Mouse (Mus musculus) cerebellum, adult 2 months (tissue): Measurements from ENCODE around the gene Cdc42bpb. TPM values are rescaled to one million over a fixed set of nuclear protein-coding genes. Genes with fewer than 3 reads are reported as not detected.

Source experiments
- DNase-seq, 2 experiments: peaks; one replicate each; pipeline ENCODE4 v3.0.0; 2021
- H3K27ac ChIP-seq: fragments of 200-500 bp; 2 replicates; pipeline ENCODE4 v1.5.1; 2012; ENCODE audit warnings: low read length, control low read depth, inconsistent platforms; ENCODE audit not compliant: insufficient read depth
- H3K27me3 ChIP-seq: fragments of 200-500 bp; 2 replicates; pipeline ENCODE4 v1.6.1; 2012; ENCODE audit warnings: inconsistent platforms, mild to moderate bottlenecking, low read length, moderate library complexity; ENCODE audit not compliant: control insufficient read depth, insufficient read depth
- H3K4me1 ChIP-seq: fragments of 200-500 bp; 2 replicates; pipeline ENCODE4 v1.6.1; 2011; ENCODE audit warnings: low read length; ENCODE audit not compliant: control insufficient read depth, insufficient read depth
- H3K4me3 ChIP-seq: fragments of 200-500 bp; replicated peaks from 2 replicates; pipeline ENCODE3; 2011; ENCODE audit warnings: mild to moderate bottlenecking, low read depth, low read length, control low read depth; ENCODE audit not compliant: insufficient read depth
- CTCF ChIP-seq: fragments of 200-500 bp; IDR thresholded peaks from 2 replicates; pipeline ENCODE4 v1.5.1; 2011; ENCODE audit warnings: low read depth, mild to moderate bottlenecking, control low read depth, low read length, moderate library complexity, borderline replicate concordance; ENCODE audit not compliant: insufficient read depth
- POLR2A ChIP-seq: fragments of 200-500 bp; IDR thresholded peaks from 2 replicates; pipeline ENCODE4 v1.6.1; 2011; ENCODE audit warnings: low read length, control low read depth, borderline replicate concordance; ENCODE audit not compliant: insufficient read depth
- WGBS: fragments of 180-500 bp; shearing (Covaris S2); methylation state at CpG from one replicate; pipeline ENCODE4 v1.1.7; 2018; 5-methylcytosine and 5-hydroxymethylcytosine counted together
- polyA plus RNA-seq: library from polyadenylated mRNA; depleted of rRNA; stranded (reverse); fragments of >200 nt; gene quantifications from 2 replicates; pipeline ENCODE4 v1.2.3, GENCODE M21; 2012

Gene Cdc42bpb
- polyA plus RNA-seq, 1 experiment, result 176 TPM

DNA sequence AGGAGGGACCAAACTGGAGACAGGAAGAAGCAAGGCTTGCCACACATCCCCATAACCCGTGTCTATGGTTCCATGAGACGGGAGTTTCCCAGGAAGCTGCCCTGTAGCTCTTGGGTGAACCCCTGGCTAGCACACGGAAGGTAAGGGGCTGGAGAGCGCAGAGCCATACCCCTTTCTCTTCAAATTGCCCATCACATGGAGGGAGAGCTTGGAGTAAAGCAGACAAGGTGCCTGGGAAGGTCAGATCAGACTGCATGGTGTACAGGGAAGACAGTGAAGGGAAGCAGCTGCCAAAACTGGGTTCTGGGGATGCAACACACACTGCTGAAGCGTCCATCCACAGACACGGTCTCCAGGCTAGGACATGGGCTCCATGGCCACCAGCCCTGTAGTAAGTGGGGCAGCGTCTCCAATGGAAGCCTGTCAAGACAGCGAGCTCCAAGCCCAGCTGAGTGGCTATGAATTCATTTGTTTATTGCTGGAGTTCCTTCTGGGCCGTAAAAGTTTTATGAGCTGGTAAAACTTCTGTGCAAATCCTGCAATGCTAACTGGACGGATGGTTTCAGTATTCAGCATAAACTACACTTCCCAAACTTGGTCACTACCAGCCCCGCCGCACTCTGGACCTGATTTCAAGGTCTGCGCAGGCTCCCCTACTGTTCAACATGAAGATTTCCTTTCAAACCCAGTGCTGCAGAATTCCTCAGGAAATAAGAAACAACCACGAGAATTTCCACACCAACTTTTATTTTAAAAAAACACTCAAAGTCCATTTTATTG lies 16.0 kb downstream of the Cdc42bpb start:
- no peak overlapping the region for H3K27ac ChIP-seq
- TF ChIP-seq CTCF (no peak), POLR2A (no peak)
- no peaks in the 10 kb centered on the region for H3K27me3 ChIP-seq
- H3K4me3 ChIP-seq, result peak overlapping the region; percentile 31
- DNase-seq, result no peak
- peaks cover 41% of the 10 kb centered on the region for H3K4me1 ChIP-seq
- WGBS, result 65% methylated on average over 14 of the region's 14 CpGs

DNA sequence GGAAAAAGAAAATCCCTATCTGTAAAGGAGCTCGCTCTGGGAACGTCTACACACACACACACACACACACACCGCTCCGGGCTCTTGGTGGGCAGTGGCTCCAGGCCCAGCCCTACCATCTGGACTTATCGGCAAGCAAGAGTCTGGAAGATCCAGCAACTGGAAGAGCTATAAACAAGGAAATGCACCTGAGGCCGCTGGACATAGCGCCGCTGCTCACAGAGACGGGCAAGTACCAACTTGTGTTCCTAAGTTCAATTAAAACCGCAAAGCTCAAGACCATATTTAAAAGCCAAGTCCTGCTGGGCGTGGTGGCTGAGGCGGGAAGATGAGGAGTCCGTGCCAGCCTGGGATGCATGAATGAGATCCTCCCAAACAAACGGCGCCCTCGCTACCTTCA lies 16.8 kb downstream of the Cdc42bpb start:
- Histone ChIP-seq H3K27ac (no peak overlapping the region), H3K4me1 (peaks cover 49% of the 10 kb centered on the region), H3K27me3 (no peaks in the 10 kb centered on the region), H3K4me3 (peak overlapping the region; percentile 31)
- DNase-seq, result peak; percentile 73 to 77
- WGBS, result 11% methylated on average over 16 of the region's 16 CpGs
- no peak for TF ChIP-seq CTCF
- TF ChIP-seq POLR2A, result no peak

DNA sequence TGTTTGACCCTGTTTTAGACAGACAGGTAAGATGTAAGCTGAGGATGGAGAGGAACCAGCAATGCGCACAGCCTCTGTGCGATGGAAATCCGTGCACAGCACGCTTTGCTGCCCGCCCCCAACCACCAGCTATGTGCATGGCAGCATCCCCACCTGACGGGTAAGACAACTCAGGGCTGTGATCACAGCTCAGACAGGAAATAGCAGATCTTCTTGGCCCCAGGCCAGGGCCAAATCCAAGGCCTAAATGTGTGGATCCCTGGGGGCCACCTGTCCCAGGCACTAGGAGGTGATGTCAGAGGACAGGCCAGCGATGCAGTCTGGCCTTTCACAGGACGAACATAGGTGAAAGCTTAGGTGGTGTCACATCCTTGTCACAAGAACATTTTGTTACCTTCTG lies 21.3 kb downstream of the Cdc42bpb start:
- 0 out of 2 replicates have a peak overlapping the region, but pooled peaks have one; percentile 10 for H3K27ac ChIP-seq
- WGBS, result 42% methylated on average over 8 of the region's 8 CpGs
- H3K4me1 ChIP-seq, result peaks cover 50% of the 10 kb centered on the region
- no peak overlapping the region for H3K4me3 ChIP-seq
- TF ChIP-seq CTCF (no peak), POLR2A (no peak)
- H3K27me3 ChIP-seq, result no peaks in the 10 kb centered on the region
- DNase-seq, result peak; percentile 58 to 61

DNA sequence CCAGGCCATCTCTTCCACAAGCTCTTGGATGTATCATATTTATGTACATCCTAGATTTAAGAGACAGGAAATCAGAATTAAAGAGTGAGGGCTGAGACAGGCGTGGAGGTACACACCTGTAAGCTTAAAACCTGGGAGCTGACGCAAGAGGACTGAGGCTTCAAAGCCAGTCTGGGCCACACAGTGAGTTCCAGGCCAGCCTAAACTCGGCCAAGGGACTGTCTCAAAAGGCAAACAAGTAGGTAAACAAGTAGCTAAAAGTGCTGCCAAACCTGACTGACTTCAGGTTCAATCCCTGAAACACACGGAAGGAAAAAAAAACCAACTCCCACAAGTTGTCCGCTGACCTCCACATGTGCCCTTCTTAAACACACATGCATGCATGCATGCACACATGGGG lies 23.4 kb downstream of the Cdc42bpb start:
- 71% methylated on average over 5 of the region's 5 CpGs for WGBS
- peaks cover 37% of the 10 kb centered on the region for H3K4me1 ChIP-seq
- no peak overlapping the region for H3K27ac ChIP-seq
- TF ChIP-seq POLR2A, result no peak
- TF ChIP-seq CTCF, result no peak
- no peaks in the 10 kb centered on the region for H3K27me3 ChIP-seq
- no peak overlapping the region for H3K4me3 ChIP-seq
- DNase-seq, result no peak

DNA sequence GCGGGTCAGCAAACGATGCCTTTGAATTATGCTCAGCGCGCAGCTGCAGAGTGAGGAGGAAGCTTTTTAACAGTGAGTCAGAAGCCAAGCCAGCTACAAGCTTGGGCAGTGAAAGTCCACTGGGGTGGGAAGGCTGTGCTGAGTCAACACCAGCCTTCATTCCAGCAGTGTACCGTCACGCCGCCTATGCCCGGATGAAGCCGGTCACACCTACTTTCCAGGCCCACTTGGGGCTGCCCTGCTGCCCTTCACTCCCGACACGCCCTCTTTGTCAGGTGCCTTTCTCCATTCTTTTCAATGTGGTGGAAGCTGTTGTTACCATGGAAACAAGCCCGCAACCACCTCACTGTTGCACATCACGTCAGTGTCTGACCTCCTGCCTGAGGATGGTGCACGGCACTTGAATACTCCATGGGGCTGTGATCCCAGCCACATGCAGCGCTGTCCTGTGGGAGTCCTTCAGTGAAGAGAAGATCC lies 24.0 kb downstream of the Cdc42bpb start:
- Histone ChIP-seq H3K27me3 (no peaks in the 10 kb centered on the region), H3K27ac (no peak overlapping the region), H3K4me3 (no peak overlapping the region), H3K4me1 (peaks cover 43% of the 10 kb centered on the region)
- WGBS, result 38% methylated on average over 15 of the region's 15 CpGs
- TF ChIP-seq POLR2A (no peak), CTCF (no peak)
- peak; percentile 41 to 44 for DNase-seq

DNA sequence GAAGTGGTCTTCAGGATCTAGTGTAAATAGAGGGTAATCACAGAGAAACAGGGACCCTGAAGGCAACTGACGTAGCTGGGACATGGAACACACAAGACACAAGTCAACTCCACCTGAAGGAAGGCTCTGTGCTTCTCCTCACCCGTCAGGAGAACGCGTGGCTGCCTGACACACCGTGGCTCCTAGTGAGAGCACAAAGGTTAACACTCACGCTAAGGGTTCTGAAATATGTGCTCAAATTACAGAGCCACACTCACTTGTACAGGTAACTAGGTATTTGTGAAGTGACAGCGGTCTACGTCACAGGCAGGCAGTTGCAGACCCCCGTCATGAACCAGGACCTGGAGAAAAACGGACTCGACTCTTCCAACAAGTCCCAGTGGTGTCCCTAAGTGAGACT lies 24.5 kb downstream of the Cdc42bpb start:
- H3K4me3 ChIP-seq, result no peak overlapping the region
- no peaks in the 10 kb centered on the region for H3K27me3 ChIP-seq
- peaks cover 46% of the 10 kb centered on the region for H3K4me1 ChIP-seq
- TF ChIP-seq POLR2A (no peak), CTCF (no peak)
- no peak for DNase-seq
- WGBS, result 88% methylated on average over 11 of the region's 11 CpGs
- no peak overlapping the region for H3K27ac ChIP-seq

DNA sequence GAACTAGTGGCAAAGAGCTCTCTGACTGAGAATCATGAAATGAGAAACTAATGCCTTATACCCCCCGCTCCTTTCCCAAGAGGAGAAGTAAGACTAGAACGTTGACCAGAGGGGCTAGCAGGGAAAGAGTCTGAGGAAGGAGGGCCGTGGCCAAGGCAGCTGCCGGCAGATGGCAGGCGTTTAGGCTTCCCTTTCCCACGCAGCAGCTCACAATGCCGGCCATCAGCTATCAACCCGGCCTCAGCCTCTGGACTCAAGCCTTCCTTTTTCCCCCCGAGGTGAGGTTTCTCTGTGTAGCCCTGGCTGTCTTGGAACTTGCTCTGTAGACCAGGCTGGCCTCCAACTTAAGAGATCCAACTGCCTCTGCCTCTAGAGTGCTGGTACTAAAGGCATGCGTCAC lies 25.0 kb downstream of the Cdc42bpb start:
- Histone ChIP-seq H3K27ac (no peak overlapping the region), H3K27me3 (no peaks in the 10 kb centered on the region), H3K4me3 (no peak overlapping the region), H3K4me1 (peaks cover 47% of the 10 kb centered on the region)
- WGBS, result 35% methylated on average over 10 of the region's 10 CpGs
- DNase-seq, result no peak
- TF ChIP-seq CTCF (no peak), POLR2A (no peak)
